Mouse (Mus musculus) C2C12 (cell line): Measurements from ENCODE around the gene Myl4. TPM values are rescaled to one million over a fixed set of nuclear protein-coding genes. Genes with fewer than 3 reads are reported as not detected.

Source experiments
- H3K27me3 ChIP-seq: one replicate; pipeline ENCODE4 v1.6.1; 2011; ENCODE audit not compliant: control insufficient read depth, insufficient read depth, insufficient read length
- H3K36me3 ChIP-seq: one replicate; pipeline ENCODE4 v1.6.1; 2011; ENCODE audit not compliant: control insufficient read depth, insufficient read depth
- H3K4me3 ChIP-seq: one replicate; pipeline ENCODE4 v1.5.1; 2011; ENCODE audit warnings: mild to moderate bottlenecking, control low read depth; ENCODE audit not compliant: poor library complexity, insufficient read depth, severe bottlenecking
- H3K79me2 ChIP-seq: one replicate; pipeline ENCODE4 v1.6.1; 2011; ENCODE audit not compliant: control insufficient read depth, insufficient read depth
- H3K79me3 ChIP-seq: one replicate; pipeline ENCODE4 v1.6.1; 2011; ENCODE audit warnings: low read depth, control low read depth
- H3ac ChIP-seq: one replicate; pipeline ENCODE3; 2011; ENCODE audit warnings: low read depth; ENCODE audit not compliant: control insufficient read depth, insufficient read length
- CEBPB ChIP-seq: IDR thresholded peaks from one replicate; pipeline ENCODE4 v1.6.1; 2011; ENCODE audit warnings: low read depth, mild to moderate bottlenecking, control low read depth, moderate library complexity
- CTCF ChIP-seq: IDR thresholded peaks from one replicate; pipeline ENCODE4 v1.5.1; 2011; ENCODE audit not compliant: control insufficient read depth, insufficient read depth, insufficient read length
- FOSL1 ChIP-seq: IDR thresholded peaks from one replicate; pipeline ENCODE4 v1.8.0; 2011; ENCODE audit warnings: mild to moderate bottlenecking, low read length; ENCODE audit not compliant: poor library complexity, insufficient read depth, severe bottlenecking
- MAX ChIP-seq: IDR thresholded peaks from one replicate; pipeline ENCODE4 v1.6.1; 2011; ENCODE audit warnings: mild to moderate bottlenecking, control low read depth
- MYOD1 ChIP-seq: IDR thresholded peaks from one replicate; pipeline ENCODE4 v1.6.1; 2011; ENCODE audit warnings: low read depth; ENCODE audit not compliant: control insufficient read depth, insufficient read length
- MYOG ChIP-seq: IDR thresholded peaks from one replicate; pipeline ENCODE4 v1.6.1; 2011; ENCODE audit not compliant: control insufficient read depth, insufficient read length; ENCODE audit errors: extremely low read depth
- USF1 ChIP-seq: IDR thresholded peaks from one replicate; pipeline ENCODE4 v1.6.1; 2011; ENCODE audit warnings: low read depth, mild to moderate bottlenecking, control low read depth, moderate library complexity
- polyA plus RNA-seq: library from polyadenylated mRNA; unstranded; fragments of >200 nt; fragmentation: generic; extraction: Trizol; gene quantifications from one replicate; pipeline ENCODE4 v1.2.1, GENCODE M21; 2012; ENCODE audit warnings: missing spikeins

Gene Myl4
- polyA plus RNA-seq, 1 experiment: 4.2 TPM

DNA sequence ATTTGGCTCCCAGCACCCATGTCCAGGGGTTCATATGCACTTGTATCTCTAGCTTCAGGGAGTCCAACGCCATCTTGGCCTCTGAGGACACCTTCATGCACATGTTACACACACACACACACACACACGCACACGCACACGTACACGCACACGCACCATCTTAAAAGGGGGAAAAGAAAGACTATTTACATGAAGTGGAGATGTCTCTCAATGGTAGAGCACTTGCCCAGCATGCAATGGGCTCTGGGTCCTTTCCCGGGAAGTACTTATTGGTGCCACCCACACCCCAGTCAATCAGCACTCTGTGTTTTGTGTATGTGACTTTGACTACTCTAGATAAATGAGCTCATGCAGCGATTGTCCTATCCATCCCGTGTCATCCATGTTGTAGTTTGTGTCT is 37.4 kb downstream of the Myl4 start:
- Histone ChIP-seq H3K79me3 (no peaks in the 10 kb centered on the region), H3K36me3 (no peaks in the 10 kb centered on the region), H3K79me2 (no peaks in the 10 kb centered on the region), H3K27me3 (no peaks in the 10 kb centered on the region), H3ac (no peak overlapping the region), H3K4me3 (no peak overlapping the region)
- TF ChIP-seq FOSL1: no peak
- no peak for TF ChIP-seq CEBPB
- TF ChIP-seq CTCF: no peak
- no peak for TF ChIP-seq MYOD1
- no peak for TF ChIP-seq MAX
- TF ChIP-seq MYOG: no peak

DNA sequence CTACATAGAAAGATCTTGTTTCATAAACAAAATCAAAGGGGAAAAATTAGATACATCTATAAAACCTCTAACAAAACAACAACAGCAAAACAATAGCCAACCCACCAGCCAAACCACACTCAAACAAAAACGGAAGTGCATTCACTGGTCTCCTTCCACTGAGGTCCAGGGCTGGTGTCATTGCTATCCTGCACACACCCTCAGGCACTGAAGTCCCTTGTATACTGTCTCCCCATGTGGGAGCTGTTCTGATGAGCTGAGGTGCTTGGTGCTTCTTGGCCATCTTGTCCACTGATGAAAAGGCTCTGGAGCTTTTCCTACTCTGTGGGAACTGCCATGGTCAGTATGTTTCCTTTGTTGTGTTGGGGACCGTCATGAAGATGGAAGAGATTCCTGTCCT is 38.0 kb downstream of the Myl4 start:
- TF ChIP-seq MYOG (no peak), FOSL1 (no peak), CTCF (no peak), CEBPB (no peak), MYOD1 (no peak), USF1 (no peak), MAX (no peak)

DNA sequence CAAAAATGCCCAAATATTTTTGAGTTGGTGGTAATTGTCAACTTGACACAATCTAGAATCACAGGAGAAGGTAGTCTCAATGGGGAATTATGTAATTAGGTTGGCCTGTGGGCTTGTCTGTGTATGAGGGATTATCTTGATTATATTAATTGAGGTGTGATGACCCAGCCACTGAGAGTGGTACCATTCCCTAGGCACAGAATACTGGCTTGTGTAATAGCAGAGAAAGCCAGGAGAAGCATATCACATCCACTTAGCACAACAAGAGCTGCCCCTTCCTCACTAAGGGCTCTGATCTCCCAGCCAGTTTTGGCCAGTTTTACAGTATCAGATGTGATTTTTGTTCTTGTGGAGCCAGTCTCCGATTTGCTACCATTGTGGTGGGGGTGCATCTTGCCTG is 39.1 kb downstream of the Myl4 start:
- Histone ChIP-seq H3ac (no peak overlapping the region), H3K79me3 (no peaks in the 10 kb centered on the region), H3K36me3 (no peaks in the 10 kb centered on the region), H3K79me2 (no peaks in the 10 kb centered on the region), H3K27me3 (no peaks in the 10 kb centered on the region), H3K4me3 (no peak overlapping the region)
- TF ChIP-seq USF1 (no peak), CTCF (no peak), CEBPB (no peak), MYOG (no peak), MYOD1 (no peak), MAX (no peak), FOSL1 (no peak)

More for the DNA sequence above, 38.0 kb downstream of the Myl4 start:
- Histone ChIP-seq H3K79me2 (no peaks in the 10 kb centered on the region), H3K4me3 (no peak overlapping the region), H3K27me3 (no peaks in the 10 kb centered on the region), H3K79me3 (no peaks in the 10 kb centered on the region), H3K36me3 (no peaks in the 10 kb centered on the region), H3ac (no peak overlapping the region)

- Histone ChIP-seq H3K79me3 (no peaks in the 10 kb centered on the region), H3K4me3 (no peak overlapping the region), H3K36me3 (no peaks in the 10 kb centered on the region), H3K79me2 (no peaks in the 10 kb centered on the region), H3ac (no peak overlapping the region), H3K27me3 (no peaks in the 10 kb centered on the region)
- TF ChIP-seq CEBPB (no peak), CTCF (peak; percentile 69), FOSL1 (no peak)
Observed at GRCm38 (mm10) chr11:104590148-104590547, 39.7 kb downstream of the Myl4 start.

GRCm38 (mm10) chr11:104592066-104592835 is 41.8 kb downstream of the Myl4 start:
- no peaks in the 10 kb centered on the region for H3K79me2 ChIP-seq
- H3K4me3 ChIP-seq: no peak overlapping the region
- H3K27me3 ChIP-seq: no peaks in the 10 kb centered on the region
- no peaks in the 10 kb centered on the region for H3K36me3 ChIP-seq
- no peak overlapping the region for H3ac ChIP-seq
- H3K79me3 ChIP-seq: no peaks in the 10 kb centered on the region
- TF ChIP-seq USF1: no peak
- no peak for TF ChIP-seq MAX
- TF ChIP-seq CEBPB: no peak
- no peak for TF ChIP-seq FOSL1
- no peak for TF ChIP-seq MYOD1
- no peak for TF ChIP-seq CTCF
- no peak for TF ChIP-seq MYOG

DNA sequence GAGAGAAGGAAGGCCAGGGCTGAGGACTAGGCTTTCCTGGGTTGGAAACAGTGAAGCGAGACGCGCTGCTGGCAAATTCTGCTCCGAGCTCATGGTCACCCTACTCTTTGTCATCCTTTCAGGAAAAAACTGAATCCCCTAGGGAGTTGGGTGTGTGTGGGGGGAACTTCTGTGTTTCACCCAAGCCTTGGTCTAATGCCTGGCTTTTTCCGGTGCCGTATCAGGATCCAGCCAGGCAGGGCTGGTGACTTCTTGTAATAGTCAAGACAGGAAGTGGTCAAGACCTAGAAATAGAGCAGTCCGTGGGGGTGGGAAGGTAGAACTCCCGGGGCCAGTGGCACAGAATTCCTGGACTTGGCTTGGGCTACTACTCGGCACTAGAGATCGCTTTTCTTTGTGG is 45.9 kb downstream of the Myl4 start:
- Histone ChIP-seq H3K79me3 (no peaks in the 10 kb centered on the region), H3K4me3 (no peak overlapping the region), H3K79me2 (no peaks in the 10 kb centered on the region), H3K27me3 (no peaks in the 10 kb centered on the region), H3K36me3 (no peaks in the 10 kb centered on the region), H3ac (no peak overlapping the region)
- TF ChIP-seq CTCF (no peak), MAX (no peak), MYOD1 (no peak), CEBPB (no peak), MYOG (no peak)
